Mouse (Mus musculus) B cell, adult 67 days (primary cell): Measurements from ENCODE around the gene Bnip2. TPM values are rescaled to one million over a fixed set of nuclear protein-coding genes. Genes with fewer than 3 reads are reported as not detected.

ENCODE experiments used
- total RNA-seq, 2 experiments: library from RNA; stranded (reverse); gene quantifications; 4 replicates each; pipeline ENCODE4 v1.2.4; 2023

Bnip2 gene
- total RNA-seq = 10 to 100 TPM; 80.6 to 99.9 TPM

DNA sequence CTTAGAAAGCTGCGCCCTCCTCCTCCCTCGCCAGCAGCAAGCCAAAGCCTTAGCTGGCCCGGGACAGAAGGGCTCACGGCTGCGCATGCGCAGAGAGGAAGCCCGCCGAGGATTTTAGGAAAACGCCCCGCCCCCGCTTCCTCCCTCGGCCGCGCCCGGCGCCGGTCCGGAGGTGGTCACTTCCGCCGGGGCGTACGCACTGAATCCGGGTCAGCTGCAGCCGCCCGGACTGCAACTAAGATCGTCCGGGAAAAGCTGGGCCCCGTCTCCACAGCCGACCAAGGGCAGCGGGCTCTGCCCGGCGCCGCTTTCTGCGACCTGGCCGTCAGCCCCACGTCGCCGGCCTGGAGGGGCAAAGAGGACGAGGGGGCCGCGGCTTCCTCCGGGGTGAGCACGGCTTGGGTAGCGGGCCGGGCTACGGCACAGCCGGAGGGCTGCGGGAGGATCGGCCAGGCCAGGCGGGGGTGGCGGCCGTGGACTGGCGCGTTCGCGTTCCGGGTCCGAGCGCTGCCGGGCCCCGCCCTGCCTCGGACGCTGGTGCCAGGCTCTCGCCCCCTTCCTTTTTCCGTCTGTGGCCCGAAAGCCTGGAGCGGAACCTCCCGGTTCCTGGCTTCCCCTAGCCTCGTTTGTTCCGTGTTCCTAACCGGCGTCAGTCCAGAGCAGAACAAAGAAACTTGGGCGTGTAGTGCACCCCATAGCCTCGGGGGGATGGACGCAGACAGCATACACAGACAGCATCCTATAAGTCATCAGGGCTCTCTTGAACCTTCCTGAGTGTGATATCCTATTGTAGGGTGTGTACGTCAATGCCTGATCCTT is at the start of gene Bnip2:
Gene Bnip2 (plus strand): TSS at position 164 of the 819 bp plus-strand sequence.

DNA sequence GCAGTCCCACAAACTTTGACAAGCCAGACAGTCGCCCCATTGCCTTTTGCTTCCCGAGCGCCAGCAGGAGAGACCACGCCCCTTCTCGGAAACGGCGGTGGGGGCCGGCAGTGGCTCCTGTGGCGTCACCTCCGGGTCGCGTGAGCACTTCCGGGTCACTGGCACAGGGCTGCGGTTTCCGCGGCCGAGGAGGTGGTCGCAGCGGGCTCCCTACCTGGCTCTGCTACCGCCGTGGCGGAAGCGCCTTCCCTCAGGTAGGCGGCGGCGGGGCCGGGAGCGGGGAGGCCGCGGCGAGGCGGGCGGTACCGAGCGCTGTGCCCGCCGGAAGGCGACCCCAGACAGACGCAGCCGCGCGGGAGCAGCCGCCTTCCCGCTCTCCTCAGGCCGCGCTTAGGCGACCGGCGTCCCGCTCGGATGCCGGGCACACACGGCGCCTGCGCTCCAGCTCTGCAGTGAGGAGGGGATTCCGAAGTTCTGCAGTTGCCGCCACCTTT is 23.2 kb downstream of the Bnip2 start, which contains the start of gene Gtf2a2:
Gene Gtf2a2 (plus strand): TSS at position 143 of the 494 bp plus-strand sequence.

DNA sequence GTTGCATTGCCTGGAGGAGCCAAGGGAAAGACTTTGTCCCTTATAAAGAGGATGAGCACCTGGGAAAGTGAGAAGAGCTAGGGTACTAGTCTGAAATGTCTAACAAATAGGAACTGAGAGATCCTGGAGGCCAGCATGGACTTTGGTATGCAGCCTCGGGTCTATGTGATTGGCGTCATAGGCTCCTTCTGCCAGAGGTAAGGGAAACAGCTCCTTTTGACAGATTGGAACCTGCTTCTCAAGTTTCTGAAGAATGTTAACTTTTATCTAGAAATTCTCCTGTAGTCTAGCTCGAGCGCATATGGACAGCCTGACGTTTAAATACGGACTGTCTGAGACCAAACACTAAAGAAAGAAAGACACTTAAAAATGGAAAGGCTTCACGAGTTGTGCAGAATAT is 48.7 kb downstream of the Bnip2 start, which contains the start of gene Gcnt3:
Gene Gcnt3 (minus strand): TSS at position 101 of the 400 bp plus-strand sequence.

Other genes with a start within 250 kb of the Bnip2 start
- gene Foxb1, start 228.5 kb upstream of the Bnip2 start, total RNA-seq = not detected
- 100 to 1,000 TPM; 116 to 123 TPM for gene Gtf2a2, start 23.1 kb downstream of the Bnip2 start, total RNA-seq
- not detected for gene Gcnt3, start 48.6 kb downstream of the Bnip2 start, total RNA-seq
- not detected for gene Fam81a, start 153.1 kb downstream of the Bnip2 start, total RNA-seq
- gene Myo1e, start 217.9 kb downstream of the Bnip2 start, total RNA-seq = 100 to 1,000 TPM; 211 to 224 TPM